Mouse (Mus musculus): ENCODE data around the gene Psma6. TPM values are rescaled to one million over a fixed set of nuclear protein-coding genes. Genes with fewer than 3 reads are reported as not detected.

The Psma6 gene
- polyA plus RNA-seq, 1 experiment = 147 TPM

GRCm38 (mm10) chr12:55467331-55468180 lies 83.5 kb downstream of the Psma6 start:
- Histone ChIP-seq H3K27ac (ENCODE audit: insufficient read depth, low read length) (no peak overlapping the region), H3K4me1 (ENCODE audit: control insufficient read depth, insufficient read depth, low read length) (peaks cover 34% of the 10 kb centered on the region), H3K27me3 (ENCODE audit: control insufficient read depth, insufficient read depth, low read length) (no peaks in the 10 kb centered on the region), H3K4me3 (replicated peaks; ENCODE audit: insufficient read depth, low read depth, low read length) (no peak overlapping the region)
- no peak for TF ChIP-seq CTCF (IDR thresholded peaks at IDR 0.05; ENCODE audit: borderline replicate concordance, insufficient read depth, low read depth, low read length)
- TF ChIP-seq POLR2A (IDR thresholded peaks at IDR 0.05; ENCODE audit: borderline replicate concordance, insufficient read depth, low read length) = no peak
- WGBS = 86% methylated on average over 10 of the region's 10 CpGs
- DNase-seq = no peak

Other genes with a start within 250 kb of the Psma6 start
- gene Srp54b, start 229.1 kb upstream of the Psma6 start, polyA plus RNA-seq (2012; rRNA removed) = 33.3 and 43.6 TPM in 2 replicates
- not detected in 2 replicates for gene 1700047I17Rik2, start 184.6 kb upstream of the Psma6 start, polyA plus RNA-seq (2012; rRNA removed)
- 60.8 and 66.2 TPM in 2 replicates for gene Srp54c, start 154.1 kb upstream of the Psma6 start, polyA plus RNA-seq (2012; rRNA removed)
- 5.7 and 6.5 TPM in 2 replicates for gene 1110008L16Rik, start 84.6 kb upstream of the Psma6 start, polyA plus RNA-seq (2012; rRNA removed)
- 12.9 and 13.2 TPM in 2 replicates for gene Ppp2r3c, start 81.2 kb upstream of the Psma6 start, polyA plus RNA-seq (2012; rRNA removed)
- 39.1 and 45.7 TPM in 2 replicates for gene Nfkbia, start 108.4 kb downstream of the Psma6 start, polyA plus RNA-seq (2012; rRNA removed)
- gene Aldoart2, start 181.0 kb downstream of the Psma6 start, polyA plus RNA-seq (2012; rRNA removed) = 0.06 and 0.08 TPM in 2 replicates
- 0.03 and 0.06 TPM in 2 replicates for gene Insm2, start 215.2 kb downstream of the Psma6 start, polyA plus RNA-seq (2012; rRNA removed)